Mouse (Mus musculus) CD4-positive helper T cell, adult 2 months (primary cell): ENCODE measurements around the gene Cavin3.
"Not testable (repeated sequence)": the region's sequence is repeated elsewhere in the genome, so short reads cannot be mapped to it uniquely, and the experiment has no call there.

Experiments
- DNase-seq: peaks from one replicate; pipeline ENCODE4 v3.0.0-alpha.2; 2012; ENCODE audit warnings: low read depth, missing footprints, low spot score

The Cavin3 gene

GRCm38 (mm10) chr7:105480561-105481504 is 1.3 kb downstream of the Cavin3 start:
- no peak for DNase-seq

- DNase-seq, result no peak
Observed at GRCm38 (mm10) chr7:105480081-105480480, 2.0 kb downstream of the Cavin3 start.

GRCm38 (mm10) chr7:105479232-105479631 is 2.9 kb downstream of the Cavin3 start:
- no peak for DNase-seq

- no peak for DNase-seq
Observed at GRCm38 (mm10) chr7:105478344-105478743, 3.8 kb downstream of the Cavin3 start.

GRCm38 (mm10) chr7:105477841-105478240 is 4.3 kb downstream of the Cavin3 start:
- no peak for DNase-seq

- no peak for DNase-seq
Observed at GRCm38 (mm10) chr7:105477433-105477700, 4.7 kb downstream of the Cavin3 start.

GRCm38 (mm10) chr7:105476683-105477432 is 5.2 kb downstream of the Cavin3 start:
- no peak for DNase-seq

GRCm38 (mm10) chr7:105475396-105475949 is 6.6 kb downstream of the Cavin3 start:
- DNase-seq, result no peak

GRCm38 (mm10) chr7:105474771-105475315 is 7.3 kb downstream of the Cavin3 start:
- no peak for DNase-seq

- DNase-seq, result no peak
Observed at GRCm38 (mm10) chr7:105472607-105473006, 9.5 kb downstream of the Cavin3 start.

GRCm38 (mm10) chr7:105465505-105465904 is 16.6 kb downstream of the Cavin3 start:
- not testable (repeated sequence) for DNase-seq

GRCm38 (mm10) chr7:105458546-105458945 is 23.6 kb downstream of the Cavin3 start:
- DNase-seq, result no peak

- not testable (repeated sequence) for DNase-seq
Observed at GRCm38 (mm10) chr7:105453345-105453744, 28.8 kb downstream of the Cavin3 start.

GRCm38 (mm10) chr7:105445076-105445475 is 37.0 kb downstream of the Cavin3 start:
- no peak for DNase-seq

GRCm38 (mm10) chr7:105441426-105441825 is 40.7 kb downstream of the Cavin3 start:
- no peak for DNase-seq

- DNase-seq, result no peak
Observed at GRCm38 (mm10) chr7:105437979-105438772, 43.9 kb downstream of the Cavin3 start.

GRCm38 (mm10) chr7:105434798-105435197 is 47.3 kb downstream of the Cavin3 start:
- no peak for DNase-seq

- DNase-seq, result no peak
Observed at GRCm38 (mm10) chr7:105433859-105434258, 48.2 kb downstream of the Cavin3 start.

GRCm38 (mm10) chr7:105432058-105432457 is 50.0 kb downstream of the Cavin3 start:
- DNase-seq, result no peak
